Mouse (Mus musculus): ENCODE results near the gene Mlh1. TPM values are rescaled to one million over a fixed set of nuclear protein-coding genes. Genes with fewer than 3 reads are reported as not detected.

Mlh1 gene
- polyA plus RNA-seq, 1 experiment from 2014 or later, result 39.4 TPM

- Histone ChIP-seq H3K9me3 (replicated peaks) (no peaks in the 10 kb centered on the region), H3K27ac (no peak overlapping the region), H3K4me1 (no peaks in the 10 kb centered on the region), H3K27me3 (no peaks in the 10 kb centered on the region), H3K4me2 (replicated peaks) (no peak overlapping the region), H3K9ac (no peak overlapping the region), H3K4me3 (no peak overlapping the region), H3K36me3 (no peaks in the 10 kb centered on the region)
- 87% methylated on average over 2 of the region's 2 CpGs for WGBS
- ATAC-seq (ENCODE audit: low FRiP score), result no peak
These were observed 27.0 kb upstream of the Mlh1 start for GRCm38 (mm10) chr9:111298606-111299005.

GRCm38 (mm10) chr9:111296433-111296832 lies 24.8 kb upstream of the Mlh1 start:
- H3K27me3 ChIP-seq, result no peaks in the 10 kb centered on the region
- 76% methylated on average over 7 of the region's 7 CpGs for WGBS
- H3K4me1 ChIP-seq, result no peaks in the 10 kb centered on the region
- H3K9ac ChIP-seq, result no peak overlapping the region
- H3K4me2 ChIP-seq (replicated peaks), result no peak overlapping the region
- H3K9me3 ChIP-seq (replicated peaks), result no peaks in the 10 kb centered on the region
- H3K4me3 ChIP-seq, result no peak overlapping the region
- no peak for ATAC-seq (ENCODE audit: low FRiP score)
- no peak overlapping the region for H3K27ac ChIP-seq
- H3K36me3 ChIP-seq, result no peaks in the 10 kb centered on the region

- H3K27me3 ChIP-seq, result no peaks in the 10 kb centered on the region
- no peaks in the 10 kb centered on the region for H3K4me1 ChIP-seq
- no peak overlapping the region for H3K27ac ChIP-seq
- H3K36me3 ChIP-seq, result no peaks in the 10 kb centered on the region
- no peak for ATAC-seq (ENCODE audit: low FRiP score)
- H3K4me3 ChIP-seq, result no peak overlapping the region
- WGBS, result 72% methylated on average over 2 of the region's 2 CpGs
- no peak overlapping the region for H3K4me2 ChIP-seq (replicated peaks)
- no peak overlapping the region for H3K9ac ChIP-seq
- H3K9me3 ChIP-seq (replicated peaks), result no peaks in the 10 kb centered on the region
These were observed 23.7 kb upstream of the Mlh1 start for GRCm38 (mm10) chr9:111295323-111295722.

- 96% methylated on average over 6 of the region's 6 CpGs for WGBS
- Histone ChIP-seq H3K9ac (no peak overlapping the region), H3K4me2 (replicated peaks) (no peak overlapping the region), H3K4me3 (no peak overlapping the region), H3K9me3 (replicated peaks) (no peaks in the 10 kb centered on the region), H3K36me3 (no peaks in the 10 kb centered on the region), H3K27ac (no peak overlapping the region), H3K4me1 (no peaks in the 10 kb centered on the region), H3K27me3 (no peaks in the 10 kb centered on the region)
- ATAC-seq (ENCODE audit: low FRiP score), result no peak
These were observed 23.3 kb upstream of the Mlh1 start for GRCm38 (mm10) chr9:111294911-111295310.

- H3K36me3 ChIP-seq, result no peaks in the 10 kb centered on the region
- H3K27me3 ChIP-seq, result no peaks in the 10 kb centered on the region
- H3K9ac ChIP-seq, result no peak overlapping the region
- ATAC-seq (ENCODE audit: low FRiP score), result no peak
- no peak overlapping the region for H3K4me2 ChIP-seq (replicated peaks)
- H3K9me3 ChIP-seq (replicated peaks), result no peaks in the 10 kb centered on the region
- no peaks in the 10 kb centered on the region for H3K4me1 ChIP-seq
- H3K27ac ChIP-seq, result no peak overlapping the region
- H3K4me3 ChIP-seq, result no peak overlapping the region
- WGBS, result 84% methylated on average over 4 of the region's 4 CpGs
These were observed 21.6 kb upstream of the Mlh1 start for GRCm38 (mm10) chr9:111293234-111293633.

- WGBS, result 70% methylated on average over 11 of the region's 11 CpGs
- H3K36me3 ChIP-seq, result no peaks in the 10 kb centered on the region
- ATAC-seq (ENCODE audit: low FRiP score), result no peak
- H3K4me1 ChIP-seq, result peaks cover 3% of the 10 kb centered on the region; the same call in 1 of the 2 replicates
- H3K4me2 ChIP-seq (replicated peaks), result no peak overlapping the region
- no peaks in the 10 kb centered on the region for H3K27me3 ChIP-seq
- H3K4me3 ChIP-seq, result no peak overlapping the region
- H3K27ac ChIP-seq, result no peak overlapping the region
- H3K9me3 ChIP-seq (replicated peaks), result no peaks in the 10 kb centered on the region
- H3K9ac ChIP-seq, result no peak overlapping the region
These were observed 19.0 kb upstream of the Mlh1 start for GRCm38 (mm10) chr9:111290539-111291100.

GRCm38 (mm10) chr9:111289832-111290339 lies 18.3 kb upstream of the Mlh1 start:
- H3K4me3 ChIP-seq, result no peak overlapping the region
- no peak overlapping the region for H3K9ac ChIP-seq
- H3K4me2 ChIP-seq (replicated peaks), result no peak overlapping the region
- H3K36me3 ChIP-seq, result no peaks in the 10 kb centered on the region
- no peaks in the 10 kb centered on the region for H3K9me3 ChIP-seq (replicated peaks)
- peak; percentile 56 for ATAC-seq (ENCODE audit: low FRiP score)
- H3K27ac ChIP-seq, result no peak overlapping the region
- H3K4me1 ChIP-seq, result peaks cover 10% of the 10 kb centered on the region; the same call in 1 of the 2 replicates
- 14% methylated on average over 21 of the region's 21 CpGs for WGBS
- no peaks in the 10 kb centered on the region for H3K27me3 ChIP-seq

- Histone ChIP-seq H3K4me2 (replicated peaks) (no peak overlapping the region), H3K9me3 (replicated peaks) (no peaks in the 10 kb centered on the region), H3K27ac (no peak overlapping the region), H3K27me3 (no peaks in the 10 kb centered on the region), H3K4me3 (no peak overlapping the region), H3K4me1 (peaks cover 11% of the 10 kb centered on the region; the same call in 1 of the 2 replicates), H3K36me3 (no peaks in the 10 kb centered on the region), H3K9ac (no peak overlapping the region)
- WGBS, result 58% methylated on average over 9 of the region's 9 CpGs
- no peak for ATAC-seq (ENCODE audit: low FRiP score)
These were observed 17.8 kb upstream of the Mlh1 start for GRCm38 (mm10) chr9:111289294-111289831.

GRCm38 (mm10) chr9:111287956-111288355 lies 16.4 kb upstream of the Mlh1 start:
- H3K27me3 ChIP-seq, result no peaks in the 10 kb centered on the region
- 89% methylated on average over 4 of the region's 4 CpGs for WGBS
- ATAC-seq (ENCODE audit: low FRiP score), result no peak
- no peaks in the 10 kb centered on the region for H3K36me3 ChIP-seq
- H3K9ac ChIP-seq, result no peak overlapping the region
- no peak overlapping the region for H3K4me3 ChIP-seq
- H3K27ac ChIP-seq, result no peak overlapping the region
- H3K4me1 ChIP-seq, result peaks cover 11% of the 10 kb centered on the region; the same call in 1 of the 2 replicates
- H3K9me3 ChIP-seq (replicated peaks), result no peaks in the 10 kb centered on the region
- no peak overlapping the region for H3K4me2 ChIP-seq (replicated peaks)

GRCm38 (mm10) chr9:111286468-111286867 lies 14.9 kb upstream of the Mlh1 start:
- no peaks in the 10 kb centered on the region for H3K9me3 ChIP-seq (replicated peaks)
- 76% methylated on average over 2 of the region's 2 CpGs for WGBS
- H3K36me3 ChIP-seq, result no peaks in the 10 kb centered on the region
- no peak overlapping the region for H3K4me3 ChIP-seq
- H3K27me3 ChIP-seq, result no peaks in the 10 kb centered on the region
- H3K4me2 ChIP-seq (replicated peaks), result no peak overlapping the region
- H3K27ac ChIP-seq, result no peak overlapping the region
- peaks cover 11% of the 10 kb centered on the region; the same call in 1 of the 2 replicates for H3K4me1 ChIP-seq
- H3K9ac ChIP-seq, result no peak overlapping the region
- ATAC-seq (ENCODE audit: low FRiP score), result no peak

GRCm38 (mm10) chr9:111285676-111286075 lies 14.1 kb upstream of the Mlh1 start:
- H3K4me1 ChIP-seq, result peaks cover 11% of the 10 kb centered on the region; the same call in 1 of the 2 replicates
- ATAC-seq (ENCODE audit: low FRiP score), result no peak
- H3K36me3 ChIP-seq, result no peaks in the 10 kb centered on the region
- H3K9ac ChIP-seq, result no peak overlapping the region
- no peaks in the 10 kb centered on the region for H3K27me3 ChIP-seq
- H3K9me3 ChIP-seq (replicated peaks), result no peaks in the 10 kb centered on the region
- H3K4me2 ChIP-seq (replicated peaks), result no peak overlapping the region
- no peak overlapping the region for H3K4me3 ChIP-seq
- no peak overlapping the region for H3K27ac ChIP-seq
- WGBS, result 17% methylated on average over 5 of the region's 5 CpGs

GRCm38 (mm10) chr9:111285061-111285460 lies 13.5 kb upstream of the Mlh1 start:
- H3K9me3 ChIP-seq (replicated peaks), result no peaks in the 10 kb centered on the region
- no peak overlapping the region for H3K4me3 ChIP-seq
- no peaks in the 10 kb centered on the region for H3K36me3 ChIP-seq
- H3K4me2 ChIP-seq (replicated peaks), result no peak overlapping the region
- no peak overlapping the region for H3K9ac ChIP-seq
- 28% methylated on average over 3 of the region's 3 CpGs for WGBS
- ATAC-seq (ENCODE audit: low FRiP score), result no peak
- no peaks in the 10 kb centered on the region for H3K27me3 ChIP-seq
- H3K4me1 ChIP-seq, result peaks cover 11% of the 10 kb centered on the region; the same call in 1 of the 2 replicates
- H3K27ac ChIP-seq, result peak overlapping the region; percentile 5; the same call in 1 of the 2 replicates

- Histone ChIP-seq H3K4me1 (peaks cover 44% of the 10 kb centered on the region), H3K36me3 (peaks cover 27% of the 10 kb centered on the region)
- ATAC-seq (ENCODE audit: low FRiP score), result no peak
These were observed 3.6 kb upstream of the Mlh1 start for GRCm38 (mm10) chr9:111275156-111275555.

More at GRCm38 (mm10) chr9:111275156-111275555, 3.6 kb upstream of the Mlh1 start:
- Histone ChIP-seq H3K9me3 (replicated peaks) (no peaks in the 10 kb centered on the region), H3K9ac (0 out of 2 replicates have a peak overlapping the region, but pooled peaks have one; percentile 32), H3K4me3 (peak overlapping the region; percentile 10), H3K4me2 (replicated peaks) (peak overlapping the region; percentile 94), H3K27ac (no peak overlapping the region), H3K27me3 (no peaks in the 10 kb centered on the region)
- WGBS, result 33% methylated on average over 1 of the region's 1 CpGs
